Mouse (Mus musculus) liver, embryonic 14.5 days (tissue): ENCODE results near the gene Pom121l2.

Experiments
- CTCF ChIP-seq: IDR thresholded peaks from 2 replicates; pipeline ENCODE4 v1.5.1; 2016; ENCODE audit warnings: antibody characterized with exemption, low read depth, control low read depth
- EP300 ChIP-seq: IDR thresholded peaks from 2 replicates; pipeline ENCODE4 v1.6.1; 2016; ENCODE audit warnings: antibody characterized with exemption, low read depth

GRCm38 (mm10) chr13:21993957-21994738, 13.2 kb downstream of the Pom121l2 start:
- TF ChIP-seq CTCF, result no peak
- TF ChIP-seq EP300, result no peak
